ENCODE assay signal across 8 mouse cellular contexts in genomic region chr2:80639398-80639797, GRCm38 (mm10). TPM values are rescaled to one million over a fixed set of nuclear protein-coding genes. Genes with fewer than 3 reads are reported as not detected.
DNase-seq lines count a peak whose midpoint lies in the region; ATAC-seq and TF ChIP-seq lines count a peak whose summit lies in the region.

No protein-coding gene starts in this region.

- peak overlapping the region; percentile 75 for H3K4me2 ChIP-seq in heart, embryonic 13.5 days
- H3K4me2 ChIP-seq in forebrain, embryonic 13.5 days = peak overlapping the region; percentile 67
- H3K4me2 ChIP-seq in liver, embryonic 14.5 days (ENCODE audit: low read depth) = peak overlapping the region; percentile 68

- peaks cover 10% of the 10 kb centered on the region for H3K4me1 ChIP-seq in heart, embryonic 13.5 days
- H3K4me1 ChIP-seq in E14TG2a.4 (replicated peaks; ENCODE audit: low read depth, low read length) = peaks cover 38% of the 10 kb centered on the region
- H3K4me1 ChIP-seq in forebrain, embryonic 13.5 days = peaks cover 10% of the 10 kb centered on the region
- peaks cover 5 to 6% of the 10 kb centered on the region in 2 experiments for H3K4me1 ChIP-seq in liver, embryonic 14.5 days (replicated peaks; ENCODE audit: control insufficient read depth in 2 of 2, insufficient read depth in 2 of 2, low read length in 1 of 2)

- 9% methylated on average over 8 of the region's 8 CpGs for WGBS in heart, embryonic 13.5 days
- 7% methylated on average over 8 of the region's 8 CpGs for WGBS in forebrain, embryonic 13.5 days
- 3% methylated on average over 8 of the region's 8 CpGs for WGBS in liver, embryonic 14.5 days (ENCODE audit: insufficient replicate concordance)

- no peaks in the 10 kb centered on the region for H3K9me3 ChIP-seq in heart, embryonic 13.5 days
- H3K9me3 ChIP-seq in E14TG2a.4 (ENCODE audit: low read length) = no peaks in the 10 kb centered on the region
- no peaks in the 10 kb centered on the region for H3K9me3 ChIP-seq in forebrain, embryonic 13.5 days (replicated peaks)
- H3K9me3 ChIP-seq in liver, embryonic 14.5 days (ENCODE audit: control insufficient read depth, low read length) = no peaks in the 10 kb centered on the region

- DNase-seq in heart, postnatal 25 days (ENCODE audit: low spot score) = no peak
- DNase-seq in liver, embryonic 14.5 days (ENCODE audit: low read depth in 3 of 3, low spot score in 3 of 3) = no peak
- no peak for DNase-seq in urinary bladder, postnatal 36 days (ENCODE audit: low spot score in 2 of 2)
- DNase-seq in embryo, embryonic 9.5 days (ENCODE audit: extremely low spot score) = no peak
- DNase-seq in urinary bladder, postnatal 4 days (ENCODE audit: low spot score in 2 of 2) = no peak

- TF ChIP-seq CTCF in E14TG2a.4 (conservative IDR thresholded peaks at IDR 0.05; ENCODE audit: low read length) = no peak
- TF ChIP-seq CTCF in liver, embryonic 14.5 days (IDR thresholded peaks at IDR 0.05; ENCODE audit: low read depth) = no peak

- TF ChIP-seq EP300 in liver, embryonic 14.5 days (IDR thresholded peaks at IDR 0.05; ENCODE audit: low read depth) = no peak

- peak overlapping the region; percentile 93 for H3K4me3 ChIP-seq in heart, embryonic 13.5 days
- peak overlapping the region; percentile 95 for H3K4me3 ChIP-seq in E14TG2a.4 (replicated peaks; ENCODE audit: low read length)
- H3K4me3 ChIP-seq in forebrain, embryonic 13.5 days = peak overlapping the region; percentile 82
- H3K4me3 ChIP-seq in liver, embryonic 14.5 days (ENCODE audit: insufficient read depth in 1 of 2, low read depth in 2 of 2, low read length in 2 of 2) = peak overlapping the region; percentile 92 to 99

- H3K27ac ChIP-seq in heart, embryonic 13.5 days (replicated peaks) = no peak overlapping the region
- H3K27ac ChIP-seq in forebrain, embryonic 13.5 days = no peak overlapping the region
- H3K27ac ChIP-seq in liver, embryonic 14.5 days = no peak overlapping the region

- peaks cover 25% of the 10 kb centered on the region for H3K36me3 ChIP-seq in heart, embryonic 13.5 days
- H3K36me3 ChIP-seq in E14TG2a.4 (ENCODE audit: insufficient read depth, low read length) = peaks cover 31% of the 10 kb centered on the region
- peaks cover 18% of the 10 kb centered on the region for H3K36me3 ChIP-seq in forebrain, embryonic 13.5 days (ENCODE audit: poor library complexity, severe bottlenecking)
- peaks cover 17% of the 10 kb centered on the region for H3K36me3 ChIP-seq in liver, embryonic 14.5 days (replicated peaks; ENCODE audit: control insufficient read depth, insufficient read depth, low read depth)

- intact Hi-C loops in heart, postnatal 25 days (cut with DNase I) = loop anchor here (10.0 kb wide), 1 partner anchor 325 kb away; the partner anchor contains the start of gene Dnajc10

- no peaks in the 10 kb centered on the region for H3K27me3 ChIP-seq in heart, embryonic 13.5 days (replicated peaks)
- H3K27me3 ChIP-seq in E14TG2a.4 (ENCODE audit: insufficient read depth, low read length) = no peaks in the 10 kb centered on the region
- H3K27me3 ChIP-seq in forebrain, embryonic 13.5 days = no peaks in the 10 kb centered on the region
- no peaks in the 10 kb centered on the region for H3K27me3 ChIP-seq in liver, embryonic 14.5 days (ENCODE audit: control insufficient read depth, insufficient read depth, low read length)

- peak overlapping the region; percentile 92 for H3K9ac ChIP-seq in heart, embryonic 13.5 days
- peak overlapping the region; percentile 79 for H3K9ac ChIP-seq in forebrain, embryonic 13.5 days
- peak overlapping the region; percentile 89 for H3K9ac ChIP-seq in liver, embryonic 14.5 days (replicated peaks)

- ATAC-seq in heart, embryonic 13.5 days (ENCODE audit: extremely low read depth, insufficient number of reproducible peaks, low FRiP score, low TSS enrichment) = no peak
- no peak for ATAC-seq in forebrain, embryonic 13.5 days
- no peak for ATAC-seq in liver, embryonic 14.5 days (ENCODE audit: insufficient read depth)

RNA-seq across cellular contexts. Expression of gene Nup35, which starts 22.4 kb away (rescaled TPM):
- polyA plus RNA-seq in heart, embryonic 13.5 days (2015; fragmentation: Nextera tagmentation; extraction: Ambion mirVana) = 23.5 and 24.8 TPM in 2 replicates
- total RNA-seq in heart, postnatal 25 days (2021) = 1 to 10 TPM; 5.6 to 7.1 TPM
- polyA plus RNA-seq in forebrain, embryonic 13.5 days (2015; fragmentation: Nextera tagmentation; extraction: Ambion mirVana) = 60.6 and 62.9 TPM in 2 replicates
- polyA plus RNA-seq in liver, embryonic 14.5 days (2012; rRNA removed) = 17.9 and 25.3 TPM in 2 replicates
- polyA plus RNA-seq in liver, embryonic 14.5 days (2014; fragmentation: Nextera tagmentation; extraction: Ambion mirVana) = 31.9 TPM in 2 replicates

RNA-seq across cellular contexts. Expression of gene Dusp19, which starts 22.6 kb away (rescaled TPM):
- polyA plus RNA-seq in heart, embryonic 13.5 days (2015; fragmentation: Nextera tagmentation; extraction: Ambion mirVana) = 8.9 and 9.2 TPM in 2 replicates
- 1 to 10 TPM; 8.8 to 9.9 TPM for total RNA-seq in heart, postnatal 25 days (2021)
- polyA plus RNA-seq in forebrain, embryonic 13.5 days (2015; fragmentation: Nextera tagmentation; extraction: Ambion mirVana) = 16.5 TPM in 2 replicates
- 2.2 and 3.5 TPM in 2 replicates for polyA plus RNA-seq in liver, embryonic 14.5 days (2012; rRNA removed)
- polyA plus RNA-seq in liver, embryonic 14.5 days (2014; fragmentation: Nextera tagmentation; extraction: Ambion mirVana) = 6.1 and 6.3 TPM in 2 replicates

RNA-seq across cellular contexts. Expression of gene Nckap1, which starts 58.2 kb away (rescaled TPM):
- polyA plus RNA-seq in heart, embryonic 13.5 days (2015; fragmentation: Nextera tagmentation; extraction: Ambion mirVana) = 48.8 and 50.3 TPM in 2 replicates
- 10 to 100 TPM; 58.3 to 67.0 TPM for total RNA-seq in heart, postnatal 25 days (2021)
- polyA plus RNA-seq in forebrain, embryonic 13.5 days (2015; fragmentation: Nextera tagmentation; extraction: Ambion mirVana) = 58.5 and 59.5 TPM in 2 replicates
- 7.6 and 11.4 TPM in 2 replicates for polyA plus RNA-seq in liver, embryonic 14.5 days (2012; rRNA removed)
- 9.9 and 10.3 TPM in 2 replicates for polyA plus RNA-seq in liver, embryonic 14.5 days (2014; fragmentation: Nextera tagmentation; extraction: Ambion mirVana)
